Mouse (Mus musculus): Measurements from ENCODE around the gene Cfap54.

GRCm38 (mm10) chr10:92791531-92791900, 289.9 kb downstream of the Cfap54 start:
- no peak for TF ChIP-seq CTCF (IDR thresholded peaks at IDR 0.05; ENCODE audit: borderline replicate concordance, control insufficient read depth, extremely low read depth, insufficient read depth, low read length, poor library complexity)
- TF ChIP-seq POLR2A (IDR thresholded peaks at IDR 0.05; ENCODE audit: control insufficient read depth, extremely low read depth, insufficient read depth, low read length, poor library complexity): no peak
